Mouse (Mus musculus) regulatory T cell (primary cell): Measurements from ENCODE around the gene Zfp61.
"Not testable (repeated sequence)": the region's sequence is repeated elsewhere in the genome, so short reads cannot be mapped to it uniquely, and the experiment has no call there.

ENCODE experiments used
- in situ Hi-C: fragments of 300-600 bp; cut with MboI, MseI; formaldehyde crosslinking; loops from one replicate; pipeline ENCODE4 v1.15.1; 2025; ENCODE audit warnings: high pct_unique_total_duplicates

Gene Zfp61

DNA sequence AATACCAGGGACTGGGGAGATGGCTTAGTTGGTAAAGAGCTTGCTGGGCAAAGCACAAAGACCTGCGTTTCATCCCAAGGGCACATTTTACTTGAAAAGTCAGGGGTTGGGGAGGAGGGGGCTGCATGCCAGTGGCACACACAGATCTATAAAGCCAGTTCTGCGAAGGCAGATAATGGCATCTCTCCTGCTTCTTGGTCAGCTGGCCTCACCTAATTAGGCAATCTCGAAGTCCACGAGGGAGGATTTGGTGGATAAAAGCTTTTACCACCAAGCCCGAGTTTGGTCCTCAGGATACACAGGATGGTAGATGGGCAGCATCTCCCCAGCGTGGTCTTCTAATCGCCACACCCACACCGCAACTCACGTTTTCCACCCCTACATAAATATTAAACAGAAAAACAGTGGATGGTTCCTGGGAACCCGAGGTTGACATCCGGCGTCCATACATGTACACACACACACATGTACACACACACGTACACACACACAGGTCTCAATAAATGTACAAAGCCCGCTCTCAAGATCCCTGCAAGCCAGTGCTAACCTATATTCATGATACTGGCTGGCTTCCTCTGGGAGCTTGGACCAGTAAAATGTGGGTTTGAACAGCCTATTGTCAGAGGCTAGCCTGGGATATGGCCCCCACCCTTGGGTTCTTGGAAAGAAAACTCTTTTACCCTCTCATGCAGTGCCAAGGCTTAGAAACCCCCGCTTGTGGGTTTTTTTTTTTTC is 3.5 kb downstream of the Zfp61 start:
- in situ Hi-C loops = no loop called here

DNA sequence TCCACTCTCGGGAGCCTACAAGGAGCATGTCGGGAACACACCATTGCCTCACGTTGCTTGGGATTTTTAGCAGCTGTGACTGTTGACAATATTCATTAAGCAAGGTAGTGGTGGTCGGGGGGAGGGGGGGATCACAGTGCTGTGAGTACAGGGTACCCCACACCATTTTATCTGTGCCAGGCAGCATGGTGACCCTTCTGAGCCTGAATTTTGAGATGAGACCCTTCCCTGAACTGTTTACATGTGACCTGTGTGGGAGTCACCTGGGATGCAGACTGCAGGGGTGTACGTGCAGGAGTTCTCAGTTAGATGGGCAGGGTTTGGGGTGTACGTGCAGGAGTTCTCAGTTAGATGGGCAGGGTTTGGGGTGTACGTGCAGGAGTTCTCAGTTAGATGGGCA is 4.6 kb downstream of the Zfp61 start:
- in situ Hi-C loops = no loop called here

DNA sequence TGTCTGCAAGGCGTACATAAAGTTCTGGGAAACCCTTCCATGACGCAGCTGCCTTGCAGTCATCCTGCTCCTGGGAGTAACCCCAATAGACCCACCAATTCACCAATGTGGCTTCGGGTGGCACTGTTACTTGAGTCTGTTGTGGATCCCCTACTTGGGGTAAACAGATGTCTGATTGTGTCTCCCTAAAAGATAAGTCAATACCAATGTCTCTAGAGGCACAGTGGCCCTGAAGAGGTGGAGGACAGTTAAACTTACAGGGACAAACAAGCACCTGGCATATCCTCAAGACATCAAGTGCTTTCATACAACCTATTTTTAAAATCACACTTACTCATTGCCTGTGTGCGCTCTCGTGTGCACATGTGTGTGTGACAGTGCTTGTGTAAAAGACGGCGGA is 5.7 kb downstream of the Zfp61 start:
- in situ Hi-C loops = no loop called here

DNA sequence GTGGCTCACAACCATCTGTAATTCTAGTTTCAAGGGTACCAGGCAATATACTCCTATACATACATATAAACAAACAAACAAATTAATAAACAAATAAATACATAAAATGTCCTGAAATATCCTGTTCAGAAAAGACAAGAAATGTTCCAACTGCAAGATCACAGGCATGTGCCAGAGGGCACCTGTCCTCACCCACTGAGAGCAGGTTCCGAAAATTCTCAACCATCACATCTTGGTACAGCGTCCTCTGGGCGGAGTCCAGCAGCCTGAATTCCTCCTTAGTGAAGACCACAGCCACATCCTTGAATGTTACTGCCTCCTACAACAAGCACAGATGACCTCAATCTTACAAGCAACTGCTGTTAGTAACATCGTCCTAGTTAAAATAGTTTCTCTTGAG is 6.3 kb downstream of the Zfp61 start:
- in situ Hi-C loops = no loop called here

DNA sequence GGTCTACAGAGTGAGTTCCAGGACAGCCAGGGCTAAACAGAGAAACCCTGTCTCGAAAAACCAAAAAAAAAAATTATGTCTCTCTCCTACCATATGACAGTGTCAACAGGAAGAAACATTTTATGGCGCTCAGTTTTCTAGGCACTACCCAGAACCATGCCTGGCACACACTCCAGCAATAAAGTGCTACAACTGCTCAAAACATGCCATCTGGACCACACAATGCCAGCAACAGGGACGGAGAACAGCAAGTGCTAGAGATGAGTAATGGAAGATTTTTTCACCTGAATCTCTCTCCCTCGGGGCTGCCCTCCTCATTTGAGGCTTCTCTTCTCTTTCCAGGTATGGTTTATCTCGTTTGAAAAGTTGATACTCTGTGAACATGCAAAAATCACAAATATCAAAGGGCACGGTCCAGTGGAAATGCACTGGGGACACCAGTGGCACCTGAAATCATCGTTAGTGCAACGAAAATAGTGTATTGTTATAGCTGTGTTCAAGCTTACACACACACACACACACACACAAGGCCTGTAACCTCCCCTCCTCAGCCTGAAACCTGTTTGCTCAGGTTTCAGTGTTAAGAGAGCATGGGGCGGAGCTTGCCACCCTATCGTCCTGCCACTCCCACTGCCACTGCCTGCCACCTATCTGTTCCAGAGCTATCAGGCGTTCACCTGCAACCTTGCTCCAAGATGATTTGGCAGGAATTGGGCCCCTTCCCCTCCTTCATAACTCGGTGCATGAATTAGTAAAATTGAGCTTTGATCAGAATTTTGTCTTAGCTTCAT is 7.8 kb downstream of the Zfp61 start:
- in situ Hi-C loops = no loop called here

DNA sequence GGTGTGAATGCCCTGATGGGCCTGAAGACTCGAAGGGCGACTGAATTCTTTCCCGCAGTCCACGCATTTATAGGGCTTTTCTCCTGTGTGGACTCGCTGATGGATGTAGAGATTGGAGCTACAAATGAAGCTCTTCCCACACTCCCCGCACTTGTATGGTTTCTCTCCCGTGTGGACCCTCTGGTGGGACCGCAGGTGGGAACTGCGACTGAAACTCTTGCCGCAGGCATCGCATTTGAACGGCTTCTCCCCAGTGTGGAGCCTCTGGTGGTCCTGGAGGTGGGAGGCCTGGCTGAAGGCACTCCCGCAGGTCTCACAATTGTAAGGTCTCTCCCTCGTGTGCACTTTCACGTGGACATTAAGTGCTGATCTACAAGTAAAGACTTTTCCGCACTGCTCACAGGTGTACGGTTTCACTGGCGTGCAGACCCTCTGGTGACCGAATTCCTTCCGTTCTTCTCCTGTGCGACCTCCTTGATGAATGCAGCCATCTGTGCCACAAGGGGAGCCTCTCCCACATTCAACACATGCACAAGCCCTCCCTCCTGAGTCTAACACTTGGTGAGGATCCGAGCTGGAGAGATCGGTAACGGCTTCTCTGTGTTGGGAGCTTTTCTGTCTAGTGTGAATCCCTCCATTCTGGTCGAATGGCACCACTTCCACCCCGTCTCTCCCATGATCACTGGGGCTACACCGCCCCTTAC is 9.5 kb downstream of the Zfp61 start:
- in situ Hi-C loops = no loop called here

DNA sequence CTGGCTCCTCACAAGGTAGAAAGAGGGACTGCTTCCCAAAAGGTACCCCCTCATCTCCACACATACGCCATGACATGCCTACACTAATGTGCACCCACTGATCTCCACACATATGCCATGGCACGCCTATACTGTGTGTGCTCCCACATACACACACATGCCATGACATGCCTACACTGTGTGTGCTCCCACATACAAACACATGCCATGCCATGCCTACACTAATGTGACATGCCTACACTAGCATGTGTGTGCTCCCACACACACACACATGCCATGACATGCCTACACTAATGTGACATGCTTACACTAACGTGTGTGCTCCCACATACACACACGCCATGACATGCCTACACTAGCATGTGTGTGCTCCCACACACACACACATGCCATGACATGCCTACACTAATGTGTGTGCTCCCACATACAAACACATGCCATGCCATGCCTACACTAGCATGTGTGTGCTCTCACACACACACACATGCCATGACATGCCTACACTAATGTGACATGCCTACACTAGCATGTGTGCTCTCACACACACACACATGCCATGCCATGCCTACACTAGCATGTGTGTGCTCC is 10.8 kb downstream of the Zfp61 start:
- in situ Hi-C loops = no loop called here

DNA sequence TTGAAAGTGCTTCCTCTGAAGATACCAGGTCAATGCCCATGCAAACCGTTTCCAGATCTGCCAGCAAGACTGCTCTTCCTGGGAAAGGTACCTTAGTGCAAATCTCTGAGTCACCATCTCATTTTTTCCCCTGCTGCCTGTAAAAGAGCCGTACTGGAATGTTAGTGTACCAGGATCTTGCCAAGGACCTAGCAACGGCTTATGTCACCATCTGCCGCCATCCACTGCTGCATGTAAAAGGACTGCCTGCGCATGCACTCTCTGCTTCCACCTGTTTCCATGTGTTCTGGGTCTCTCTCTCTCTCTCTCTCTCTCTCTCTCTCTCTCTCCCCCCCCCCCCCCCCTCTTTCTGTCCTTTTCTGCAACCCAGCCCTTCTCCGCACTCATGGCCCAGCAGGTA is 12.5 kb downstream of the Zfp61 start:
- in situ Hi-C loops = loop anchor here (10.0 kb wide), 1 partner anchor 324 kb away; no protein-coding TSS in a partner anchor

DNA sequence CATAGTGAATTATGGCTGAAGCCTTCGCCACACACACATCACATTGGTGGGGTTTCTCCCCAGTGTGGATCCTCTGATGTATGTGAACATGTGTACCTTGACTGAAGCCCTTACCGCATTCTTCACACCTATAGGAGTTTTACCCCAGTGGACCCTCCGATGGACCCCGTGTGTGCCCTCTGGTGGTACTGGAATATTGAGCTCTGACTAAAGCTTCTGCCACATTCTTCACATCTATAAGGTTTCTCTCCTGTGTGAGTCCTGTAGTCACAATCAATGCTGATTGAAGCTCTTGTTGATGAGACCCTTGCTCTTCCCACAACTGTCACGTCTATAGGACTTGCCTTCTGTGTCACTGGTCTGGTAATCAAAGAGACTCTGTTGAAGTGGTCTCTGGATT is 13.4 kb downstream of the Zfp61 start:
- in situ Hi-C loops = loop anchor here (10.0 kb wide), 1 partner anchor 323 kb away; no protein-coding TSS in a partner anchor

DNA sequence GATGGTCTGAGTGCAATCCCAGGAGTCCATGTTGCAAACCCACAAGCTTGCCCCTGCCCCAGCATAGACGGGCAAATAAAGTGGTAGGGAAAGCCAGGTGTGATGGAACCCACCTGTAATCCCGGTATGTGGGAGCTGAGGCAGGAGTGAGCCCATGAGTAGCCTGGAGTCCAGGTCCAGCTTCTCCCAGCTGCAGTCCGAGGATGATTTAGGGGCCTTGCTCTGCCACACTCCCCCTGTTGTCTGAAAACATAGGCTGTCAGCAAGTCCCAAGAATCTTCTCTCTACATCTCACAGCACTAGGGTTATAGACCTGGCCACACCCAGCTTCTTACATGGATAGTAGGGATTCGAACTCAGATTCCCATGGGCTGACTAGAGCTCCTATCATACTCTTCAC is 14.1 kb downstream of the Zfp61 start:
- in situ Hi-C loops = loop anchor here (10.0 kb wide), 1 partner anchor 322 kb away; no protein-coding TSS in a partner anchor

DNA sequence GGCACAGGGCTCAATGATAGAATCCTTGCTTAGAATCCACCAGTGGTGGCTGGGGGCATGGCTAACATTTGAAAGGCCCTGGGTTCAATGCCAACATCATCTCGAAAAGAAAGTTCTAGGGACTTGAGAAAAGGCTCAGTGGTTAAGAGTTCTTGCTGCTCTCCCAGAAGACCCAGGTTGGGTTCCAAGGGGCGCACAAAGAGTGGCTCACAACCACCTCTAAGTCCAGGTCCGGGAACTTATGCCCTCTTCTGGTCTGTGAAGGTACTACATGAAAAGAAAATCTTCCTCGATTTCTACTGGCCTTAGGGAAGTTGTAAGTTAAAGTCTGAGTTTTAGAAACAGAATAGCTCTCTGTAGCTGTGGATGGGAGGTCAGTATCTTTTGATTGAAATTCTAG is 14.9 kb downstream of the Zfp61 start:
- in situ Hi-C loops = loop anchor here (10.0 kb wide), 1 partner anchor 321 kb away; no protein-coding TSS in a partner anchor

DNA sequence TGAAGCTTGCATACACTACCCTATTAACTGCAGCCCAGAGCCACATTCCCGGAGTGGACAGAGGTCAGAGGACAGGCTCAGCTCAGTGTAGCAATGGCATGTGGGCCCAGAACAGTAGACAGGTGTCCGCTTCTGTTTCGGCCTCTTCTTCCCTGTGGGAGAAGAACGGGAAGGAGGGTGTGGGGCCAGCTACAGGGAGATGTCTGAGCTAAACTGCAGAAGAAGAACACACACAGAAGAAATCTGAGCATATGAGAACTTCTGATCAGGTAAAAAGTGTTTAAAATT is 20.2 kb downstream of the Zfp61 start:
- in situ Hi-C loops = loop anchor here (10.0 kb wide), 1 partner anchor 316 kb away; no protein-coding TSS in a partner anchor

DNA sequence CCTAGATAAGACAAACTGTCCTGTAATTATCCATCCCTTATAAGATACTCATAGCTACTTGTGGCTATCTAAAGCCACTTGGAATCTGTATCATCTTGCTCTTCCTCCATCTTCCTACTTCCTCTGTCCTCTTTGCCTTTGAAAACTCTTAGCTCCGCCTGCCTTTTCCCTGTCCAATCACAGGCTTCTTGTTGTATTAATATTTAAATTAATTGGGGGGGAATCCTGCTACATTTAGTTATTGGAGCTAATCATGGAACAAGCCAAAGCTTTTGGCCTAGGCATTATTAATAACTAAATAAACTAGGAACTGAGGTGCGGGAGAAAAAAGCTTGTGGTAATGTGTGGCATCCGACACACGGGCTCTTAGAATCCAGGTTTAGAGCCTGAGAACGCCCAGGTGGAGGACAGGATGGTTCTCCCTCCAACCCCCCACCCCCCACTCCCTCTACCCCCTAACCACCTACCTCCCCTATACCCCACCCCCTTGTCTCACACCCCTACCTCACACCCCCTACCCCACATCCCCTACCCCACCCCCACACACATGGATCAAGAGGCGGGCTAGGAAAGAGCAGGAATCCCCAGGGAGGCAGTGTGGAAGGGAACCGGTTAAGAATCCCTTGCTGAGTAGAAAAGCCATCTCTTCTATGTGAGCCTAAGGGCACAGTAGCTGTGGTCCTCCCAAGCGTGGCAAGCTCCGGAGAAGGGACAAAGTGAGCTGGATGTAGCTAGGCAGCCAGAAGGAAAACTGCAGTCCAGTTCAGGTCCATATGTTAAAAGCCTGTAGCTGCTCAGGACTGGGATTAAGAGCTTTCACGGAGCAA is 20.8 kb downstream of the Zfp61 start:
- in situ Hi-C loops = loop anchor here (10.0 kb wide), 1 partner anchor 315 kb away; no protein-coding TSS in a partner anchor

DNA sequence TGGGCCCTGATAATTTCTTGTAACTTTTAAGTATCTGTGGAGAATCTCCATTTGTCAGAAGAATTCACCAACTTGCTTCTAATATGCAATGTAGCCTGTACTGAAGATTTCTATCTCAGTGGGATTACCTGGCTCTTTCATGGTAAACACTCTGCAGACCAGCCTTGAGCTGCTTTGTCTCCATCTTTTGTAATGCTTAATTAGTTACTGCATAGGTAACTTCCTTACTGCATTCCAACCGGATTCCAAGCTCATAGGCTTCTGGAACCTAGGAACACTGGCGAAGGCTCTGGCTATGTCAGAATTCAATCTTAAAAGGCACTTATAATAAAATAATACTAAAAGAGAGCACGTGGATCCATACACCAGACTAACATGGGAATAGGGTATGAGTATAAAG is 22.3 kb downstream of the Zfp61 start:
- in situ Hi-C loops = not testable (repeated sequence)

DNA sequence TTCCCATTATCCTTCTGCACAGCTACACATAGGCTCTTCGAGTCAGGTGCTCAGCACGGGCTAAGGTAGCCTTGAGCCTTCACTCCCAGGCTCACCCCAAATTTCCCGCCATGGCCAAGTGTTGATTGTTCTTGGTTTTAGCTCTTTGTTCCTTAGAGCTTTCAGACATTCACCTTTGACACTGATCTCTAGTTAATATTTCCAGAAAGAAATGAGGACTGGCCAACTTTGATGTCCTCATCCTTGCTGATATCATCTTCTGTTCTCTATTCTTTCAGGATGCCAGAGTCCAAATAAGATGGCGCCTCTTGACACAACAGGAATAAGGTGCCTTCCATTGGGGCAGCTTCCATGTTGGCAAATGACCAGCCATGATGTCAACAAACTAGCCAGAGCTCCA is 26.6 kb downstream of the Zfp61 start:
- in situ Hi-C loops = no loop called here

DNA sequence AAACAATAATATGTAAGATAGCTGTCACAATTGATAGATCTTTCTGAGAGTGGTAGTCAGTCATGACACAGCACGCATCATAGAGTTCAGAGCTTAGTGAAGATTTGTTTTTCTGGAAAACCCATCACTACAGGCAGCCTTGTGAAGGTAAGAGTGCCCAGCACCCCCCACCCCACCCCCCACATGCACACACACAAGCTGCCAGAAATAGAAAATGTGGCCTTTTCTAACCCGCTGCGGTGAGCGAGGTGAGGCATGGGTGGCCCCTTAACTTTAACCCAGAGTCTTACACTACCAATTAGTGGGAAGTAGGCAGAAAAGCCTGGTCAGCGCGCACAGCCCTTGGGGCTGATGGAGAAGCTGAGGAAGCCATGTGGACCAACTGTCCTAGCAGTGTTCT is 29.8 kb downstream of the Zfp61 start:
- in situ Hi-C loops = no loop called here

DNA sequence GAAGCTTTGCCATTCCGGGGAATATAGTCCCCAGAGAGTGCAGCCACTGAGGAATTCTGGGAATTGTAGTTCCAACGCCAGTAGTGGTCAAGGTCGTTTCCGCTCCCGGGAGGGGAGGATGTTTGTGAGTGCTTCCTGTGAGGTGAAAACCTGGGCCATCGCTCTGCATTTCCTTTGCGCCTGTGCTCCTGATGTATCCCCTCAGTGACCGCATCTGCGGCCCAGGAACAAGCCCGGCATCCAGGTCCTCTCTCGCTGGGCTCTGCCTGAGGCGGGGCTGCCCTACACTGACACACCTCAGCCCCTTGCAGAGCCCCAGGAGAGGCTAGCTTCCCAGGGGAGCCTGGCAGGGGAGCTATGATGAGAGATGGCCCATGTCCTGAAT is 30.8 kb downstream of the Zfp61 start, which contains the start of gene Zfp93:
Gene Zfp93, plus strand, starts transcription at position 133 of the 385 bp plus-strand sequence.
- in situ Hi-C loops = no loop called here

DNA sequence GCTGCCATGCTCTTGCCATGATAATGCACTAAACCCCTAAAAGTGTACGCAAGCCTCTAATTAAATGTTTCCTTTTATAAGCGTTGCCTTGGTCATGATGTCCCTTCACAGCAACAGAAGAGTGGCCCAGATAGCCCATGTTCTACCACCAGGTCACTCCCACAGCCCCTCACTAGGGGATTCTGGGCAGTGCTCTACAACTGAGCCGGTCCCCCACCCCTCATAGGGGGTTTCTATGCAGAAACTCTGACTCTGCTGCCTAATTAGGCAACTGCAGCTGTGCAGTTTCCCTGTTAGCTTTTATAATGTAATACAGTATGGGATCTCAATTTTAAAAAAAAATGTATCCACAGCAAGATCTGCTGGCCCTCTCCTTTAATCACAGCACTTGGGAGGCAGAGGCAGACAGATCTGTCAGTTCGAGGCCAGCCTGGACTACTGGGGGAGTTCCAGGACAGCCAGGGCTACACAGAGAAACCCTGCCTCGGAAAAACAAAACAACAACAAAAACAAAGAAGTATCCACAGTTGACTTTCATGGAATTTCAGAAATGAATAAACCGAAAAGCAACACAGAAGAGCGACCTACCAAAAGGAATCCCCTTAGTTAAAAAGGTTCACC is 31.3 kb downstream of the Zfp61 start:
- in situ Hi-C loops = no loop called here

DNA sequence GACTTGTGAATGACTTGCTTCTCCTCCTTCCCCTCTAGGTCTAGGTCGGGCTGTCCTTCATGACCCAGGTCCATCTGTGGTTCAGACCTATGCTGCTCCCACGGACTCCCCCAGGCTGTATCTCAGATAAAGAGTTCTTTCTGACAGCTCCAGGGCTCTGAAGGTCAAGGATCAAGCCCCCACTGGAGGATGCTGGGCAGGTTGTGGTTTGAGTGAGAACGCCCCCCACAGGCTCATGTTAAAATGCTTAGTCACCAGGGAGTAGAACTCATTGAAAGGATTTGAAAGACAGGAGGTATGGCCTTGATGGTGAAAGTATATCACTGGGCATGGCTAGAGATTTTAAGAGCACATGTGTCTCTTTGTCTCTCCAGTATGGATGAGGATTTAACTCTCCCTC is 31.8 kb downstream of the Zfp61 start:
- in situ Hi-C loops = no loop called here
